Mouse (Mus musculus) kidney, adult 2 months (tissue): ENCODE measurements at regions not wholly inside any gene's neighbourhood (a gene's known extent, or its start where the extent isn't known, plus 50 kb on each side); places are given as distances from the start of the nearest gene placed in this dataset.

Experiments
- DNase-seq: peaks from one replicate; pipeline ENCODE4 v3.0.0; 2021
- H3K27ac ChIP-seq: fragments of 200-500 bp; 2 replicates; pipeline ENCODE4 v1.5.1; 2012; ENCODE audit warnings: low read depth, low read length, control low read depth, inconsistent platforms; ENCODE audit not compliant: insufficient read depth
- H3K27me3 ChIP-seq: fragments of 200-500 bp; replicated peaks from 2 replicates; pipeline ENCODE4 v1.6.1; 2012; ENCODE audit warnings: mild to moderate bottlenecking, moderate library complexity, low read length, inconsistent platforms; ENCODE audit not compliant: control insufficient read depth, insufficient read depth
- H3K36me3 ChIP-seq: fragments of 200-500 bp; 2 replicates; pipeline ENCODE4 v1.6.1; 2012; ENCODE audit warnings: mild to moderate bottlenecking, moderate library complexity, low read length, inconsistent platforms; ENCODE audit not compliant: control insufficient read depth, insufficient read depth
- H3K4me1 ChIP-seq: fragments of 200-500 bp; 2 replicates; pipeline ENCODE4 v1.6.1; 2011; ENCODE audit warnings: low read length; ENCODE audit not compliant: control insufficient read depth, insufficient read depth
- H3K4me3 ChIP-seq: fragments of 200-500 bp; 2 replicates; pipeline ENCODE4 v1.5.1; 2011; ENCODE audit warnings: mild to moderate bottlenecking, low read depth, low read length, control low read depth; ENCODE audit not compliant: insufficient read depth
- CTCF ChIP-seq: fragments of 200-500 bp; conservative IDR thresholded peaks from 2 replicates; pipeline ENCODE4 v1.5.1; 2011; ENCODE audit warnings: low read depth, mild to moderate bottlenecking, control low read depth, low read length, moderate library complexity, mixed read lengths; ENCODE audit not compliant: insufficient read depth, insufficient read length
- POLR2A ChIP-seq: fragments of 200-500 bp; IDR thresholded peaks from one replicate; pipeline ENCODE4 v1.6.1; 2011; ENCODE audit warnings: low read depth, low read length, control low read depth
- WGBS: fragments of 180-500 bp; shearing (Covaris S2); methylation state at CpG from one replicate; pipeline ENCODE4 v1.1.7; 2018; 5-methylcytosine and 5-hydroxymethylcytosine counted together

- TF ChIP-seq POLR2A (no peak), CTCF (no peak)
- Histone ChIP-seq H3K4me3 (no peak overlapping the region), H3K27ac (no peak overlapping the region), H3K36me3 (no peaks in the 10 kb centered on the region), H3K27me3 (no peaks in the 10 kb centered on the region), H3K4me1 (no peaks in the 10 kb centered on the region)
- DNase-seq = no peak
- WGBS = 96% methylated on average over 1 of the region's 1 CpGs
These were observed 88.7 kb upstream of the 4930412O13Rik start for GRCm38 (mm10) chr2:9792381-9792780.

DNA sequence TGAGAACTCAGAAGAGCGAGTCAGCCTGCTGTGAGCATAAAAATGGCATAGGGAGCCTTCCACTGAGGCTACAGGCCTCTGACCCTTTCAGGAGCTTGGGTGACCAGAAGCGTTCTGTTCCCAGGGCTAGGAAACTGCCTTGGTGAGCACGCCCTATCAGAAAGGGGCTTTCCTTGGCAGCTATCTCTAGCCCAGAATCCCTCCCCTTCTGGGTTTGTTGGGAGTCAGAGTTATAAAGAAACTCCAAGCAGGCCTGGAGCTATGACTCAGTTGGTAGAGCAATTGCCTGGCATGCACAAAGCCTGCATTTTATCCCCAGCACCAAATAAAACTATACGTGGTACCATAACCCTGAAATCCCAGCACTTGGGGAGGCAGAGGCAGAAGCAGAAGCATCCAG lies 85.7 kb upstream of the 4930412O13Rik start:
- Histone ChIP-seq H3K36me3 (no peaks in the 10 kb centered on the region), H3K27ac (no peak overlapping the region), H3K4me1 (no peaks in the 10 kb centered on the region), H3K27me3 (no peaks in the 10 kb centered on the region), H3K4me3 (no peak overlapping the region)
- TF ChIP-seq POLR2A = no peak
- TF ChIP-seq CTCF = no peak
- no peak for DNase-seq
- 56% methylated on average over 4 of the region's 4 CpGs for WGBS

GRCm38 (mm10) chr2:9801484-9801883 lies 79.6 kb upstream of the 4930412O13Rik start:
- DNase-seq = no peak
- 78% methylated on average over 8 of the region's 8 CpGs for WGBS
- Histone ChIP-seq H3K4me3 (no peak overlapping the region), H3K27me3 (no peaks in the 10 kb centered on the region), H3K36me3 (no peaks in the 10 kb centered on the region), H3K4me1 (no peaks in the 10 kb centered on the region), H3K27ac (no peak overlapping the region)
- TF ChIP-seq POLR2A = no peak
- no peak for TF ChIP-seq CTCF

DNA sequence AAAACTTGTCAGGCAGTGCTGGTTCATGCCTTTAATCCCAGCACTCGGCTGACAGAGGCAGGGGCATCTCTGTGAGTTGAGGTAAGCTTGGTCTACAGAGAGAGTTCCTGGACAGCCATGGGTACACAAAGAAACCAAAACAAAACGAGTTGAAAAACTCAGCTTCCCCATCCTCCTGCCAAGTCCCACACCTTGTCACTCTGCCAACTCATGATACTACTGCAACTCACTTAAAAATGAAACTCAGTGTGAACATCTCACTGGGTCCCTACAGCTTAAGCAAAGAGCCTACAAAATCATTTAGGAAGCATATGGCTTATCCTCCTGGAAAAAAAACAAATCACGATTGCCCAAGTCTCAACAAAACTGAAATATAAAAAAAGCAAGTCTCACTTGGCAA lies 76.7 kb upstream of the 4930412O13Rik start:
- WGBS = 59% methylated on average over 3 of the region's 3 CpGs
- Histone ChIP-seq H3K4me1 (no peaks in the 10 kb centered on the region), H3K36me3 (no peaks in the 10 kb centered on the region), H3K27ac (no peak overlapping the region), H3K4me3 (no peak overlapping the region), H3K27me3 (no peaks in the 10 kb centered on the region; the same call in 1 of the 2 replicates)
- DNase-seq = no peak
- TF ChIP-seq POLR2A = no peak
- TF ChIP-seq CTCF = no peak

GRCm38 (mm10) chr2:9805590-9805989 lies 75.5 kb upstream of the 4930412O13Rik start:
- TF ChIP-seq CTCF (no peak), POLR2A (no peak)
- Histone ChIP-seq H3K36me3 (no peaks in the 10 kb centered on the region), H3K4me3 (no peak overlapping the region), H3K27ac (no peak overlapping the region), H3K27me3 (no peaks in the 10 kb centered on the region; the same call in 1 of the 2 replicates), H3K4me1 (no peaks in the 10 kb centered on the region)
- 57% methylated on average over 6 of the region's 6 CpGs for WGBS
- no peak for DNase-seq
